Mouse (Mus musculus): ENCODE measurements around the gene Ttc28. TPM values are rescaled to one million over a fixed set of nuclear protein-coding genes. Genes with fewer than 3 reads are reported as not detected.

The Ttc28 gene
- total RNA-seq, 2 experiments from 2014 or later, result 34.1 TPM

GRCm38 (mm10) chr5:111159628-111160321 lies 280.2 kb downstream of the Ttc28 start:
- no peak for DNase-seq (ENCODE audit: low spot score in 2 of 2)

- no peak for DNase-seq (ENCODE audit: low spot score in 2 of 2)
Measured at GRCm38 (mm10) chr5:111161146-111161930, 281.7 kb downstream of the Ttc28 start.

DNA sequence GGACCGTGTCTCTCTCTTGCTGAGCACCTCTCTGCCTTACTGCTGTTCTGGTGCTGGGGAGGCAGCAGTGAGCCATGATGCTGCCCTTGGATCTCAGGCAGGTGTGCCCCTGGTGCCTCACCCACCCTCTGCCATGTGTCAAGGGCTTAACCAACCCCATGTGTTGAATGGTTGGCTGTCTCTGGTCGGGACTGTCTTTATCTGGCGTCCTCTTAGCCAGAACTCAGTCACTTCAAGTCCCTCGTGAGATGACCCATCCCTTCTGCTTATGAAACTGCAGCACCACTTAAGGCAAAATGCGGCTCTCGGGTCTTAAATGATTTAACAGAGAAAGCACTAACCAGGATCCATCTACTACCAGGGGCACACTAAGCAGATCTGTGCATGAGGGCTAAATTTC lies 283.3 kb downstream of the Ttc28 start:
- DNase-seq (ENCODE audit: low spot score in 2 of 2), result no peak

- no peak for DNase-seq (ENCODE audit: low spot score in 2 of 2)
Measured at GRCm38 (mm10) chr5:111163377-111163776, 283.8 kb downstream of the Ttc28 start.

GRCm38 (mm10) chr5:111164348-111164920 lies 284.8 kb downstream of the Ttc28 start:
- DNase-seq (ENCODE audit: low spot score in 2 of 2), result no peak

GRCm38 (mm10) chr5:111170383-111170782 lies 290.8 kb downstream of the Ttc28 start:
- DNase-seq (ENCODE audit: low spot score in 2 of 2), result no peak

DNA sequence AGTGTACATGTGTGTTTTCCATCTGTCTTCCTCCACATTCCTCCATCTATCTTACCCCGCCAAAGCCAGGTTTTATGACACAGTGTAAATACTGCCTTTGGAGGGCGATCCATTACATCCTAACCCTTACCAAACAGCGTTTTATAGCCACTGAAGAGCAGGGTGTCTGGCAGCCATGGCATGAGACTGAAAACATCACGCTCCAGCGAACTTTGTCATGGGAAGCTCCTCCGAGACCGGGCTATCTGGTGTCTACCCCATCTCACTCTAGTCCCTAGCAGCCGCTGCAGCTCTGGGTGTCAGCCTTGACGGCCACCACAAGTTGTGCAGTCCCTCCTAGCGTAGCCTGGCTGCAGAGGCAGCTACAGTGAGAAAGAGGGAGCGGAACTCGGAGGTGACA lies 295.8 kb downstream of the Ttc28 start:
- no peak for DNase-seq (ENCODE audit: low spot score in 2 of 2)

- no peak for DNase-seq (ENCODE audit: low spot score in 2 of 2)
Measured at GRCm38 (mm10) chr5:111175842-111176241, 296.2 kb downstream of the Ttc28 start.

DNA sequence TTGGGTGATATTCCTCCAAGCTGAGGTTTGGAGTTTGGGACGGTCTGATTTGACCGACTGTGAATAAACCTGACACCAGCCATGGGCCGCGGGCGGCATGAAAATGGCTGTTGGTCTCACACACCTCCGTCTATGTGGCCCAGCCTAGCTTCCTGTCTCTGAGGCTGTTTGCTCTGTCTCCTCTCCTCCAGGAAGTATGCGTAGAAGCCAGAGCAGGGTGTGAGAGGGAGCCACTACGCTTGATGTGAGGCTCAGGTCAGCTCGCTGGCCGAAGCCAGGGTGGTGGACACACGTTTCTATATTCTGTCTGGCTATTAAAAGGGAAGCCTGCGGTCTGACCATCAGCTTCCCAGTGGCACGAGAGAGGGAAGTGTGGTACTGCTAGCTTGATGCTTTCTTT lies 296.8 kb downstream of the Ttc28 start:
- DNase-seq (ENCODE audit: low spot score in 2 of 2), result no peak

- DNase-seq (ENCODE audit: low spot score in 2 of 2), result no peak
Measured at GRCm38 (mm10) chr5:111178324-111179076, 298.9 kb downstream of the Ttc28 start.

DNA sequence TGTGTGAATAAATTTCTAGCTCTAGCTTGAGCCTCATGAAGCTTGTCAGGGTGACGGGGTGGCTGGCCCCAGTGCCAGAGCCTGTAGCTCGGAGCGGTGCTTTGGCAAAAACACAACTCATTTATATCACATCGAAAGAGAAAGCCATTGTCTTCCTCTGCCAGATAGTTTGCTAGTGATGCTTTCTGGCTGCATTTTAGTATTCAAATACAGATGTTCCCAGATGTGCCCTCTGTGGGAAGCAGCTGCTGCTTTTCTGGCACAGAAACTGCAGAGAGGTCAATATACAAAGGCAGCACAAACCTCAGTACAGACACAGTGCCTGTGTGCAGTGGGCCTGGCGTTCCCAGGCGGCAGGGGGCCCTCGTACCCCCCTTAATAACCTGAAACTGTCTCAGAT lies 300.0 kb downstream of the Ttc28 start:
- DNase-seq (ENCODE audit: low spot score in 2 of 2), result no peak

- no peak for DNase-seq (ENCODE audit: low spot score in 2 of 2)
Measured at GRCm38 (mm10) chr5:111180091-111181053, 300.8 kb downstream of the Ttc28 start.

DNA sequence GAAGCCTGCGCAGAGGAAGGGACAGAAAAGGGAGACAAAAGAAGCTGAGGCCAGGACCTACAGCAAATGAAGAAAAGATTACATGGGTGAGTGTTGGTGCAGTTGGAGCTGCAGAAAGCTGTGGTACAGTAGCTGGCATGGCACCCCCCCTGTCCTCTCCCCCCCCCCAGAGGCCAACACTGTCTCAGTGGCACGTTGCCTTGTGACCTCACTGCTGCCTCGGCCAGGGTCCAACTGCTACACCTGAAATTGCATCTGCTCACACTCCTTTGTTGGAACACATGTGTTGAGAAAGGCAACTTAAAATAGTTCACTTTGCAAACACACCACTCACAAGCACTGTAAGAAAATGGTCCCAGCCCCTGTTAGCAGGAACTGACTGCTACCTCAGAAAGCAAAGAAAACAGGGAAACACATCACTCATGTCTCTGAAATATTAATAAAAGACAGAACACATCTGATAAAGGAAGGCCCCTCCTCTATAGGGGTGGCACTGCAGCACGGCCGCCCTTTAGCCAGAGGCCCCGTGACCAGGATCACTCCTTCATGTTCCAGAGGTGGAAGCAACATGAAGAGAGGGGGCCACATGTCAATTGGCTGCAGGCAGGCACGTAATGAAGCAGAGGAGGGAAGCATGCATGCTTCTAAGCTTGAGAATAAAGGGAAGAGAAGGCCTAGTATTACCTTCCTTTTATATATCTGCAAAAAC lies 301.8 kb downstream of the Ttc28 start:
- no peak for DNase-seq (ENCODE audit: low spot score in 2 of 2)

GRCm38 (mm10) chr5:111186600-111186999 lies 307.0 kb downstream of the Ttc28 start:
- DNase-seq (ENCODE audit: low spot score in 2 of 2), result no peak

- no peak for DNase-seq (ENCODE audit: low spot score in 2 of 2)
Measured at GRCm38 (mm10) chr5:111191972-111192371, 312.4 kb downstream of the Ttc28 start.

DNA sequence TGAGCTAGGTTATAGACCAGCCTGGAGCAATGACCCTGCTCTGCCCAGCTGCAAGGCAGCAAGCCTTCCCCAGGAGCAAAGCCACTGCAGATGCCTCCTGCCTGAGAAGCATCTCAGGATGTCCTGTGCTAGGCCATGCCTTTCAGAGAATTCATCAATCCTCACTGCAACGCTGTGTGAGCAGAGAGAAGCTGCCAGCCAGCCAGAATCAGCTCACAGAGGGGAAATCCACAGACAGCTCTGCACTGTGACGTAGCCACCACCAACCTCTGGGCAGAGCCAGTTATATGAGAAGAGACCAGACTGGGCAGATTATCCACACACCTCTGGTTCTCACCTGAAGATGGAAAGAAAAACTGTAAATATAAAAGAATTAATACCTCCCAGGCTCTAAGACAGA lies 315.2 kb downstream of the Ttc28 start:
- DNase-seq (ENCODE audit: low spot score in 2 of 2), result no peak

- no peak for DNase-seq (ENCODE audit: low spot score in 2 of 2)
Measured at GRCm38 (mm10) chr5:111195488-111196485, 316.2 kb downstream of the Ttc28 start.

GRCm38 (mm10) chr5:111197727-111198126 lies 318.1 kb downstream of the Ttc28 start:
- no peak for DNase-seq (ENCODE audit: low spot score in 2 of 2)

Measured in adrenal gland, postnatal 4 days (tissue).